Mouse (Mus musculus): ENCODE measurements at regions not wholly inside any gene's neighbourhood (a gene's known extent, or its start where the extent isn't known, plus 50 kb on each side); places are given as distances from the start of the nearest gene placed in this dataset.

DNA sequence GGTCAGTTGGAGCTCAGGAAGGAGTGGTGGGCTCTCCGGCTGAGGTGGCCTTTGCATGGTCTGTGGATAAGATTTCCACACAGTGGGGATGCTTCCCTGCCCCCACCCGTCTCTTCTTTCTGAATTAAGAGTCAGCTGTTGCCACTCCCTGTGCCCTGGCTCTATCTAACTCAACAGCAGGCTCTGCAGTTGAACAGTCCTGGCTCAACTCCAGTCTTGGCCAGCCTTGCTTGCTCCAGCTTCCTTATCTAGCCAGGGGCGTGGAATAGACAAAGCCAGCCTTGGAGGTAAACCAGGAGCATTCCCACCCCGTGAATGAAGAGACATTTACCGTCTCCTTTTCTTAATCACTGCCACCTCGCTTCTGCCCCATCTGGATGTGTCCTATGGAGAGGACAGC is 89.7 kb downstream of the Mn1 start:
- Histone ChIP-seq H3K36me3 (no peaks in the 10 kb centered on the region), H3K9me3 (replicated peaks) (no peaks in the 10 kb centered on the region), H3K4me1 (peaks cover 49% of the 10 kb centered on the region), H3K4me3 (replicated peaks) (no peak overlapping the region), H3K9ac (no peak overlapping the region), H3K27me3 (peaks cover 83% of the 10 kb centered on the region), H3K4me2 (no peak overlapping the region), H3K27ac (peak overlapping the region; percentile 38; the same call in 1 of the 2 replicates)
- 48% methylated on average over 6 of the region's 6 CpGs for WGBS
- peak; percentile 23 for ATAC-seq (replicated peaks; ENCODE audit: low FRiP score)

DNA sequence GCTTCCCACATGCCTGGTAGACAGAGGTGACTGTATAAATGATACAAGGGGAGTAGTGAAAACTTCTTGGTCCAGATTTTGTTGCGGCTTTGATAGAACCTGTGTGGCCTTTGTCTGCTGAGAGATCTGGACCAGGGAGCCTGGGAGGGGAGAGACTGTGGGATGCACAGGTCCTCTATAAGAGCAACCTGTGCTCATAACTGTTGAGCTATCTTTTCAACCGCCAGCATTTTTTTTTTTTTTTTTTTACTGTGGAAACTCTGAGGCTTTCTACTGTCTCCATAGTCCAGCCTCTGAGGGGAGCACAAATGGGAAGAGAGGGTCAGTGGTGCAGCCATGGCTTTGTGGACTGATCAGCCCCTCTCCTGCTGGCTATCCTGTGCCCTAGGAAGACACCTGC is 90.2 kb downstream of the Mn1 start:
- H3K9me3 ChIP-seq (replicated peaks): no peaks in the 10 kb centered on the region
- H3K36me3 ChIP-seq: no peaks in the 10 kb centered on the region
- H3K9ac ChIP-seq: no peak overlapping the region
- H3K4me3 ChIP-seq (replicated peaks): no peak overlapping the region
- H3K27me3 ChIP-seq: peaks cover 83% of the 10 kb centered on the region
- ATAC-seq (replicated peaks; ENCODE audit: low FRiP score): no peak
- H3K4me2 ChIP-seq: no peak overlapping the region
- H3K4me1 ChIP-seq: peaks cover 52% of the 10 kb centered on the region
- no peak overlapping the region for H3K27ac ChIP-seq
- WGBS: 90% methylated on average over 2 of the region's 2 CpGs

DNA sequence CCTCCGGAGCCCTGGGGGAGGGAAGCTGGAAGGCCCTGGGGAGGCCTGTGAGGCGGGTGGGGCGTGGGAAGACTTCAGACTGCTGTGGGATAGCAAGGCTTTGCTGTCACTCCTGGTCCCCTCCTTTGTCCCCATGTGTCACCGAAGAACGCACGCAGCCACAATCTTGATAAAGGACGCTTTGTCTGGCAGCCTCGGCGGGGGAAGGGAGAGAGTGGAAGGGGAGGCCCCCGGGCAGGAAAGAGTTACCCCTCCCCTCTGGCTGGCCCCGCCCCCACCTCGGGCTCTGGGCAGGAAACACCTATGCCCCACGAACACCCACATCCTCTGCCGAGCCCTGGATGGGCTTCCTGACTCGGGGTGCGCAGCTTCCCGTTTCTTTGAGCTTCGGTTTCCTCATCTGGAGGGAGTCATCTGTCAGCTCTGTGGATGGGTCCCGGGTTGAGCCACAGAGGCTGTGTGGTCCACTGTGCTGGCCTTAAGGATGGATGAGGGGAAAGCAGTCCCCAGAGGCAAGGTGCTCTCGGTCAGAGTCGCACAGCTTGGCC is 91.9 kb downstream of the Mn1 start:
- Histone ChIP-seq H3K27me3 (peaks cover 81% of the 10 kb centered on the region), H3K9me3 (replicated peaks) (no peaks in the 10 kb centered on the region), H3K9ac (no peak overlapping the region), H3K4me2 (peak overlapping the region; percentile 52), H3K4me1 (peaks cover 55% of the 10 kb centered on the region), H3K36me3 (no peaks in the 10 kb centered on the region), H3K4me3 (replicated peaks) (peak overlapping the region; percentile 26), H3K27ac (peak overlapping the region; percentile 70)
- WGBS: 4% methylated on average over 21 of the region's 21 CpGs
- peak; percentile 55; the same call in 1 of the 2 replicates for ATAC-seq (replicated peaks; ENCODE audit: low FRiP score)

DNA sequence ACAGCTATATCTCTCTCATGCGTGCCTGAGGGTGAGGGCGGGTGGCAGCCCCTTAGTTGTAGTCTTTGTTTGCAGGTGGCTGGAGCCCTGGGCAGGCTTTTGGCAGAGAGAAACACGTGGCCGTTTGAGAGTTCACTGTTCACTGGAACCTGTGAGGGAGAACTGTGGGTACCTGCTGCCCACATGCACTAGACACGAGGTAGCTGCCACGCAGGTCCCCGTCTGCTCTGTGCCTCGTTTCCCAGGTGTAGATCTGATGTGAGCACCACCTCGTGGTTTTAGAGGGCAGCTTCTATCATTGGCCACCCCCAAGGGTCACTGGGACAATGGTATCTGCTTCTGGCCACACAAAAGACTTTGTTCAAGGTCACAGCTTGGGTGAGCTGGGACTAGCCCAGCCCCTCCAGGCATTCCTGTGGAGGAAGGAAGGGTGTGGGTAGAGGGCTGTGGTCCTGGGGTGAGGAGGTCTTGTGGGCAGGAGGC is 92.5 kb downstream of the Mn1 start:
- Histone ChIP-seq H3K36me3 (no peaks in the 10 kb centered on the region), H3K4me1 (peaks cover 55% of the 10 kb centered on the region), H3K27ac (peak overlapping the region; percentile 70), H3K27me3 (peaks cover 82% of the 10 kb centered on the region), H3K9ac (no peak overlapping the region), H3K4me3 (replicated peaks) (peak overlapping the region; percentile 26; the same call in 1 of the 2 replicates), H3K9me3 (replicated peaks) (no peaks in the 10 kb centered on the region), H3K4me2 (peak overlapping the region; percentile 52)
- peak; percentile 44; the same call in 1 of the 2 replicates for ATAC-seq (replicated peaks; ENCODE audit: low FRiP score)
- WGBS: 11% methylated on average over 9 of the region's 9 CpGs

DNA sequence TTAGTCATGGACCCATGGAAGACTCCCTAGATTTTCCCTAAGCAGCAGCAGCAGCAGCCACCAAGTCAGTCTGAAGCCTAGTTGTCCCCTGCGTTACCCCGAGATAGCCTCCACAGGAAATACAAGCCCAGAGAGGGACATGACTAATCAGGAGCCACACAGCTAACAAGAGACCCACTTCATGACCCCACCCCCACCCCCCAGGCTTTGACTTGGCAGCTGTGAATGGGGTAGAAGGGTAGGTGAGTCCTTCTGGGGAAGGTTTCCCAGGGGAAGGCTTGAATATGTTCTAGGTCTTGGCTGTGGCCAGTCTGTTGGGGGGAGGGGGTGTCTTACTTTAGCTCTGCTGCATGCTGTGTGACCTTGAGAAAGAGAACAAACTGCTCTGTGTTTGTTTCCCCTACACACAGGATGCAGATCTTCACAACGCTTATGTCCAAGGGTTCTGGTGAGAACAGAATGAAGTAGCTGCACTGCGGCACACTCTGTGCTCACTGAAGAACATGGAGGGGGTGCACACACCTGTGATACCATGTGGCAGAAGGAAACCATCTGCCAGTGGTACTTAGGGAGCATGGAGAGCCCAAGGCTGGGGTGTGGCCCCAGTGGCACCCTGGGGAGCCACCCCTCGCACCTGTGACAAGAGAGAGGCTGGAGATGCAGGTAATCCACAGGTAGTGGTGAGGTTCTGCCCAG is 93.2 kb downstream of the Mn1 start:
- Histone ChIP-seq H3K4me1 (peaks cover 55% of the 10 kb centered on the region), H3K36me3 (no peaks in the 10 kb centered on the region), H3K27ac (0 out of 2 replicates have a peak overlapping the region, but pooled peaks have one; percentile 70), H3K9me3 (replicated peaks) (no peaks in the 10 kb centered on the region), H3K4me2 (no peak overlapping the region), H3K27me3 (peaks cover 75% of the 10 kb centered on the region), H3K4me3 (replicated peaks) (no peak overlapping the region), H3K9ac (no peak overlapping the region)
- ATAC-seq (replicated peaks; ENCODE audit: low FRiP score): no peak
- WGBS: 77% methylated on average over 5 of the region's 5 CpGs

DNA sequence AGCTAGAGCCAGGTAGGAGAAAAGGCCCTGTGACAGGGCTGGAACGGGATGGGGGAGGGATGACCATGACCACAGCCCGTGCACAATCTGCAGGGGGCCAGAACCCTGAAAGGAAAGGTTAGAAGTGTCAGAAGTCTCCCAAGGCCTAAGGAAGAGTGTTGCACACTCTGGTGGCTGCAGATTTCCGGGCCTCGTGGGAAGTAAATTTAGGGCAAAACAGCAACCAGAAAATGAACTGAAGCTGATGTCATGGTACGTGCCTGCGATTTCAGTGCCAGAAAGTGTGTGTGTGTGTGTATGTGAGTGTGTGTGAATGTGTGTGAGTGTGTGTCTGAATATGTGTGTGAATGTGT is 93.7 kb downstream of the Mn1 start:
- Histone ChIP-seq H3K4me3 (replicated peaks) (no peak overlapping the region), H3K4me2 (no peak overlapping the region), H3K9me3 (replicated peaks) (no peaks in the 10 kb centered on the region), H3K36me3 (no peaks in the 10 kb centered on the region), H3K27ac (no peak overlapping the region), H3K4me1 (peaks cover 53% of the 10 kb centered on the region), H3K9ac (no peak overlapping the region), H3K27me3 (peaks cover 69% of the 10 kb centered on the region)
- no peak for ATAC-seq (replicated peaks; ENCODE audit: low FRiP score)
- 61% methylated on average over 6 of the region's 6 CpGs for WGBS

DNA sequence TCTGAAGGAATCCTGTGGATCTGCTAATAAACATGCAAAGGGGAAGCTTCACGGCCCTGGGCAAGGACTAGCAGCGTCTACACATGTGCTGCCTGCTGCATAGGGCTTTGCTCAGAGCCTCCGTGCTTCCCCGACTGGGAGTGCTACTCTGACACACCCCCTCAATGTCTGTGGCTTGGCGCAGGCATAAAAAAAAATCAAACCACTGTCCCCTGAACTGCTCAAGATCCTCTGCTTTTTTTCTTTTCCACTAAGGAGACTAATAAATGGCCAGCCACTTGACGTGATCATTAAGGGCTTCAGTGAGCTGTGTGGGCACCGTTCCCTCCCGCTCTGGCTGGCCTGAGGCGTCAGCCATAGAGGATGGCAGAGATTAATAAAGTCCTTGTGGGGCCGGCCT is 94.8 kb downstream of the Mn1 start:
- H3K9me3 ChIP-seq (replicated peaks): no peaks in the 10 kb centered on the region
- H3K4me3 ChIP-seq (replicated peaks): no peak overlapping the region
- H3K4me1 ChIP-seq: peaks cover 41% of the 10 kb centered on the region
- no peak for ATAC-seq (replicated peaks; ENCODE audit: low FRiP score)
- no peak overlapping the region for H3K27ac ChIP-seq
- peaks cover 66% of the 10 kb centered on the region for H3K27me3 ChIP-seq
- H3K36me3 ChIP-seq: no peaks in the 10 kb centered on the region
- H3K4me2 ChIP-seq: no peak overlapping the region
- no peak overlapping the region for H3K9ac ChIP-seq
- 23% methylated on average over 10 of the region's 10 CpGs for WGBS

DNA sequence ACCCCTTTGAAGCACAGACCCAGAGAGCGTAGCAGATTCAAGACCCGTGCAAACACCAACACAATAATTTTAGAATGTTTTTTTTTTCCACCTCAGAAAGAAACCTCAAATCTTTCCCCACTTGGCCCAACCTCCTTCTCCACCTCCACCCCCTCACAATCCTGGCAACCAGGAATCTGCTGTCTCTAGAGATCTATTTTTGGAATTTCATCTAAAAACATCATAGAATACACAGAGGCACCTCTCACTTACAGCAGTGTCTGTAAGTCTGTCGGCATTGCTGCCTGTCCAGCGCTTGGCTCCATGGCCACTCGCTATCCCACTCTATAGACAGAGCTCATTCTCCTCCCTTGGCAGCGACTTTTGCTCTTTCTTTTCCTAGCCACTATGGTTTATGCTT is 96.8 kb downstream of the Mn1 start:
- Histone ChIP-seq H3K9ac (no peak overlapping the region), H3K9me3 (replicated peaks) (no peaks in the 10 kb centered on the region), H3K4me3 (replicated peaks) (no peak overlapping the region), H3K4me1 (peaks cover 31% of the 10 kb centered on the region), H3K4me2 (no peak overlapping the region), H3K27me3 (peaks cover 53% of the 10 kb centered on the region), H3K27ac (no peak overlapping the region), H3K36me3 (no peaks in the 10 kb centered on the region)
- 74% methylated on average over 6 of the region's 6 CpGs for WGBS
- no peak for ATAC-seq (replicated peaks; ENCODE audit: low FRiP score)

DNA sequence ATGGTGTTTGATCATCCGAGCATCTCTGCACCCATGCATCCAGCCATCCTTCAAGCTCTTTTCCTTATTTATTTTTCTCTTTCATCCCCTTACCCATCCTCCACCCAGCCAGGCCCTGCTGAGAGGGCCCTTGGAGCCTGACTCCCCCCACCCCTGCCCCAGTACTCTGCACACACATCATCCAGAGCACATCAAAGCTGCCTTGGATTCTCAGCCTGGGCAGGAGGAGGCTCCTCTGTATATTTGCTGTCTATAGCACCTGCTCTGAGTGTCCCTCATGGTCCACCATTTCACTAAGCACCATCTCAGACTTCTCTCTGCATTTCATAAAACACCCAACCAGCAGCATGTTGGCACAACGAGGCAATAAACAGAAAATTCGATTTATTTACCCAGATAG is 101.9 kb downstream of the Mn1 start:
- Histone ChIP-seq H3K9ac (no peak overlapping the region), H3K9me3 (replicated peaks) (no peaks in the 10 kb centered on the region), H3K4me2 (no peak overlapping the region), H3K36me3 (no peaks in the 10 kb centered on the region), H3K27ac (no peak overlapping the region), H3K4me3 (replicated peaks) (no peak overlapping the region), H3K27me3 (peaks cover 23% of the 10 kb centered on the region), H3K4me1 (peaks cover 22% of the 10 kb centered on the region)
- 66% methylated on average over 3 of the region's 3 CpGs for WGBS
- ATAC-seq (replicated peaks; ENCODE audit: low FRiP score): no peak

DNA sequence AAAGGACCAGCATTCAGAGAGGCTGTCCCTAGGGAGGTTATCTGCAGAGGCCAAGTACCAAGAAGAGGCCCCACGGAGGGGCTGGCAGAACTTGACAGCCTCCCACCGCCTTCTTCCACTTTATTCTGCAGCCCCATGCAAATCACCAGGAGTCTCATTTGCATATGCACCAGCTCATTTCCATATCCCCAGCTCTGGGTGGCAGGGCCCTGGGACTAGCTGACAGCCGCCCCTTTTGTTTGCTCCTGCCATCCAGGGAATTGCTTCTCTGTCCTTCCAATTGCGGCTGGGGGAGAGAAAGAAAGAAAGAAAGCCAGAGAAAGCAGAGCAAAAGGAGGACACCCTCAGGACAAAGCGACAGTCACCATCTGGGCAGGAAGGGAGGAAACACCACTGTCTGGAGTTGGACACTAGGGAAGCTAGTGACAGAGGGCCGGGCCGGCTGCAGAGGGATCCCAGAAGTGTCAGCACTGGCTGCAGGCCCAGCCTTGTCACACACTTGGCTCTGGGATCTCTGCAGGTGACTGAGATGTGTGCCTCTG is 102.4 kb downstream of the Mn1 start:
- no peak for ATAC-seq (replicated peaks; ENCODE audit: low FRiP score)
- Histone ChIP-seq H3K27ac (no peak overlapping the region), H3K36me3 (no peaks in the 10 kb centered on the region), H3K4me1 (peaks cover 22% of the 10 kb centered on the region), H3K4me3 (replicated peaks) (no peak overlapping the region), H3K9me3 (replicated peaks) (no peaks in the 10 kb centered on the region), H3K9ac (no peak overlapping the region), H3K27me3 (peaks cover 18% of the 10 kb centered on the region), H3K4me2 (no peak overlapping the region)
- WGBS: 27% methylated on average over 7 of the region's 7 CpGs

DNA sequence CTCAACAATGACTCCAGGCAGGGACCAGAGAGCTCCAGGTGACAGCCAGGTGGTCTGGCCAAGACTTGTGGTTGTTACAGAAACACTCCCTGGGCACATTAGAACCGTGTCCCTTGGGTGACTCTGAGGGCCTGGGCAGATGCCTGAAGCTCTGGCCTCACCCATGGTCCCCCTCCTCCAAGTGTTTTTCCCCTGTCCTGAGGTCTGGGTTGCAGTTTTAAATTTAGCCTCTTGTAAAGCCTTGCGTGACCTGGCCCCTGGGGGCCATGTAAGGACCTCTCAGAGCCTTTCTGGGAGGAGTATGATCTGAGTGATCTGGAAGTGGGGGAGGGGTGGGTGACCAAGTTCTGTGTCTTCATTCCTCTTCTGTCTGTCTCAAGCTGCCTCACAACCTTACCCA is 104.7 kb downstream of the Mn1 start:
- no peak overlapping the region for H3K27ac ChIP-seq
- no peaks in the 10 kb centered on the region for H3K9me3 ChIP-seq (replicated peaks)
- H3K4me3 ChIP-seq (replicated peaks): no peak overlapping the region
- no peak for ATAC-seq (replicated peaks; ENCODE audit: low FRiP score)
- H3K9ac ChIP-seq: no peak overlapping the region
- peaks cover 22% of the 10 kb centered on the region for H3K4me1 ChIP-seq
- H3K36me3 ChIP-seq: no peaks in the 10 kb centered on the region
- H3K27me3 ChIP-seq: peaks cover 38% of the 10 kb centered on the region
- no peak overlapping the region for H3K4me2 ChIP-seq
- WGBS: 57% methylated on average over 2 of the region's 2 CpGs

DNA sequence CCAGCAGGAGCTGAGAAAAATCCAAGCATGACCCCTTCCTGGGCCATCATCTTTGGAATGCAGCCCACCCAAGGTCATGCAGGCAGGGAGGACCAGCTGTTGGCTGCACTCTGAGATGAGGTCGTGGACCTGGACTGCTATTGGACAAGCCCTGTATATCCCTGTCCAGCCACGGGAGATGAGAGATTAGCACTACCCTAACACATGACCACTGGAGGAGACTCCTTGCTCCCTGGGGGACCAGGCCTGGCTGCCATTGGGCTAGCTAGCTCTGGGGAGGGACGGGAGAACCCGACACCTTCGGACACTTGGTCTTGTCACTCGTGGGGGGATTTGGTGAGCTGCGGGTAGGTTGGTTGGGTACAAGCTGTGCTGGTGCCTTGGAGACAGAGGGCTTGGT is 105.4 kb downstream of the Mn1 start:
- Histone ChIP-seq H3K4me3 (replicated peaks) (no peak overlapping the region), H3K36me3 (no peaks in the 10 kb centered on the region), H3K27me3 (peaks cover 45% of the 10 kb centered on the region), H3K27ac (no peak overlapping the region), H3K9ac (no peak overlapping the region), H3K4me1 (peaks cover 22% of the 10 kb centered on the region), H3K4me2 (no peak overlapping the region), H3K9me3 (replicated peaks) (no peaks in the 10 kb centered on the region)
- 29% methylated on average over 7 of the region's 7 CpGs for WGBS
- no peak for ATAC-seq (replicated peaks; ENCODE audit: low FRiP score)

All from kidney, embryonic 15.5 days (tissue).